Mouse (Mus musculus) neural tube, embryonic 11.5 days (tissue): ENCODE measurements around the gene Hspb9. TPM values are rescaled to one million over a fixed set of nuclear protein-coding genes. Genes with fewer than 3 reads are reported as not detected.

Experiments used
- ATAC-seq: fragments of 200-750 bp; cut with Nextera tagmentation; 2 replicates; pipeline ENCODE4 v1.8.0; 2017; ENCODE audit warnings: moderate number of reproducible peaks, mild to moderate bottlenecking, moderate TSS enrichment, moderate library complexity; ENCODE audit not compliant: insufficient read depth, low FRiP score, low TSS enrichment
- DNase-seq: peaks from one replicate; pipeline ENCODE4 v3.0.0-alpha.2; 2015; ENCODE audit warnings: low spot score
- H3K27ac ChIP-seq: fragments of 300-500 bp; sonication (generic); 2 replicates; pipeline ENCODE4 v1.5.1; 2014; ENCODE audit warnings: low read depth, mild to moderate bottlenecking, low read length
- H3K27me3 ChIP-seq: fragments of 300-500 bp; sonication (generic); 2 replicates; pipeline ENCODE4 v1.6.1; 2014; ENCODE audit warnings: mild to moderate bottlenecking, low read length, mixed read lengths; ENCODE audit not compliant: control insufficient read depth, insufficient read depth
- H3K36me3 ChIP-seq: fragments of 300-500 bp; sonication (generic); 2 replicates; pipeline ENCODE4 v1.6.1; 2014; ENCODE audit warnings: mild to moderate bottlenecking, low read length, moderate library complexity, mixed read lengths; ENCODE audit not compliant: control insufficient read depth, insufficient read depth
- H3K4me1 ChIP-seq: fragments of 300-500 bp; sonication (generic); 2 replicates; pipeline ENCODE4 v1.6.1; 2014; ENCODE audit warnings: low read length, mixed read lengths; ENCODE audit not compliant: control insufficient read depth, insufficient read depth
- H3K4me2 ChIP-seq: fragments of 300-500 bp; sonication (generic); 2 replicates; pipeline ENCODE4 v1.6.1; 2014; ENCODE audit warnings: low read depth, mild to moderate bottlenecking, moderate library complexity
- H3K4me3 ChIP-seq: fragments of 300-500 bp; sonication (generic); 2 replicates; pipeline ENCODE4 v1.5.1; 2014; ENCODE audit warnings: low read depth, low read length
- H3K9ac ChIP-seq: fragments of 300-500 bp; sonication (generic); 2 replicates; pipeline ENCODE4 v1.6.1; 2014; ENCODE audit warnings: mild to moderate bottlenecking, low read length
- H3K9me3 ChIP-seq: fragments of 300-500 bp; sonication (generic); 2 replicates; pipeline ENCODE4 v1.6.1; 2016; ENCODE audit warnings: low read length; ENCODE audit not compliant: control insufficient read depth
- WGBS: fragments of 180-500 bp; shearing (Covaris S2); extraction: QIAGEN DNeasy Blood & Tissue Kit; methylation state at CpG from one replicate; pipeline ENCODE4 v1.1.7; 2014; 5-methylcytosine and 5-hydroxymethylcytosine counted together
- polyA plus RNA-seq: library from polyadenylated mRNA; unstranded; fragments of >200 nt; fragmentation: Nextera tagmentation; extraction: Ambion mirVana; gene quantifications from 2 replicates; pipeline ENCODE4 v1.2.1, GENCODE M21; 2014

The Hspb9 gene
- polyA plus RNA-seq: not detected in 2 replicates

DNA sequence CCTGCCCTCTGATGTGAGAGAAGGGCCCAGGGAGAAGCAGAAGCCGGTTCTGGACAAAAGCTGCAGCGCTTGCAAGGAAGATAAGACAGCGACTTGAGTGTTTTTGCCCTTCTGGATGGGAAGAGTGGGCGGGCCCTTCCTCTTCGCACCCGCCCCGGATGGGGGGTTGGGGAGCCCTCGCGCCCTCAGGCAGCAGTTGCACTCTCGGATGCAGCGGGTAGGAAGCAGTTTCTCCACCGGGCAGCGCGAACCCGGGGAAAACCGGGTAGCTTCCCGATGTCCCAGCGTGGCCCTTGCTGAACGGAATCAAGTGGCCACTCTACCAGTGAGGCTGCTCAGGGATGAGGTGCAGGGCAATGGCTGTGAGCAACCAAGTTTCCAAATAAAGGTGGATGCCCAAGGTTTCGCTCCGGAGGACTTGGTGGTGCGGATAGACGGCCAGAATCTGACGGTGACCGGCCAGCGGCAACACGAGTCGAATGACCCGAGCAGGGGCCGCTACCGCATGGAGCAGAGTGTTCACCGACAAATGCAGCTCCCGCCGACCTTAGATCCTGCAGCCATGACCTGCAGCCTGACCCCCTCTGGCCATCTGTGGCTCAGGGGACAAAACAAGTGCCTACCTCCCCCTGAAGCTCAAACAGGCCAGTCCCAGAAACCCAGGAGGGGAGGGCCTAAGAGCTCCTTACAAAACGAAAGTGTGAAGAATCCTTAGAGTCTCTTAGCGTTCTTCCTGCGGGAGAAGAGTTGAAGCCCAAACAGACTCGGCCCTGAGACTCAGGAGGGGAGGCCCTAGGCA, at the start of gene Hspb9:
Gene Hspb9, plus strand, starts transcription at position 116 of the 799 bp plus-strand sequence.
- no peak for ATAC-seq
- Histone ChIP-seq H3K4me1 (peaks cover 18% of the 10 kb centered on the region), H3K4me2 (peak within 1 kb of the TSS; percentile 39), H3K27ac (peak within 1 kb of the TSS; percentile 34; the same call in 1 of the 2 replicates), H3K27me3 (no peaks in the 10 kb centered on the region), H3K4me3 (peak within 1 kb of the TSS; percentile 12; the same call in 1 of the 2 replicates), H3K36me3 (peaks cover 6% of the 10 kb centered on the region), H3K9me3 (no peaks in the 10 kb centered on the region), H3K9ac (peak within 1 kb of the TSS; percentile 41)
- DNase-seq: peak; percentile 66
- WGBS: 5% methylated on average over 38 of the region's 38 CpGs

DNA sequence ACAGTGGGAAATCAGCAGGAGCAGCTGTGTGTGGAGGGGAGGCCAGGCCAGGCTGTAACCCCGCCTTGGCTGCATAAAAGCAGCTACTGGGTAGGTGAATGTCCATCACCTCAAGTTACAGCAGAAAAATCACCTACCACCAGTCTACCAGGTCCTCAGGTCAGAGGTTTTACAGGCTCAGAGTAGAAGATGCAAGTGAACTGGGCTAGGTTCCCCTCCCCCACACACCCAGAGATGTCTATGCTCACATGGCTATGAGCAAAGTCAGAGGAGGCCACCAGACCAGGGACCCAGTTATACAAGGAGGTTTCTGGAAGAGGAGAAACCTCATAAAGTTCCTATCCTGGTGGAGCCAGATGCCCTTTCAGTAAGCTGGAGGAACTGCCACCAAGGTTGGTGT, 42.6 kb upstream of the Hspb9 start:
- no peak for DNase-seq
- Histone ChIP-seq H3K27me3 (peaks cover 10% of the 10 kb centered on the region; the same call in 1 of the 2 replicates), H3K9ac (no peak overlapping the region), H3K9me3 (no peaks in the 10 kb centered on the region), H3K4me1 (peaks cover 6% of the 10 kb centered on the region; the same call in 1 of the 2 replicates), H3K36me3 (no peaks in the 10 kb centered on the region), H3K4me3 (no peak overlapping the region), H3K27ac (no peak overlapping the region), H3K4me2 (no peak overlapping the region)
- no peak for ATAC-seq
- WGBS: 82% methylated on average over 1 of the region's 1 CpGs

DNA sequence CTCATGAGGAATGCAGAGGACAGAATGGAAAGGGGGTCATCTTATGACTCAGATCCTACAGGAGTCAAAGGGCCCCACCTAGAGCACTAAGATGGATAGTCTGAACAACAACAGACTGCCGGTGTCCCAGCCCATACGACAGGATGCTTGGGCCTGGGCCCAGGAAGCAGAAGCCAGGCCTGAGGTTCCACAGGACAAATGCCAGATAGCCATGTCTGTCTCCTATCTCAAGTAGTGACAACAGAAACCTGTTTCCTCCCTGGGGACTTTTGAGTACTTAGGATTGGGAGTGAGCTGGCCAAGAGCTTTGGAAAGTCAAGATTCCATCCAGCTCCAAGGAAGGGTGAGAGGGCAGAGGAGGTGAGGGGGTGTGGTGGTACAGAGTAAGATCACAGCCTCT, 41.7 kb upstream of the Hspb9 start:
- H3K27me3 ChIP-seq: peaks cover 10% of the 10 kb centered on the region; the same call in 1 of the 2 replicates
- ATAC-seq: no peak
- H3K36me3 ChIP-seq: no peaks in the 10 kb centered on the region
- H3K9ac ChIP-seq: no peak overlapping the region
- no peak for DNase-seq
- no peak overlapping the region for H3K27ac ChIP-seq
- peaks cover 6% of the 10 kb centered on the region; the same call in 1 of the 2 replicates for H3K4me1 ChIP-seq
- 77% methylated on average over 2 of the region's 2 CpGs for WGBS
- H3K4me2 ChIP-seq: no peak overlapping the region
- no peaks in the 10 kb centered on the region for H3K9me3 ChIP-seq
- no peak overlapping the region for H3K4me3 ChIP-seq

DNA sequence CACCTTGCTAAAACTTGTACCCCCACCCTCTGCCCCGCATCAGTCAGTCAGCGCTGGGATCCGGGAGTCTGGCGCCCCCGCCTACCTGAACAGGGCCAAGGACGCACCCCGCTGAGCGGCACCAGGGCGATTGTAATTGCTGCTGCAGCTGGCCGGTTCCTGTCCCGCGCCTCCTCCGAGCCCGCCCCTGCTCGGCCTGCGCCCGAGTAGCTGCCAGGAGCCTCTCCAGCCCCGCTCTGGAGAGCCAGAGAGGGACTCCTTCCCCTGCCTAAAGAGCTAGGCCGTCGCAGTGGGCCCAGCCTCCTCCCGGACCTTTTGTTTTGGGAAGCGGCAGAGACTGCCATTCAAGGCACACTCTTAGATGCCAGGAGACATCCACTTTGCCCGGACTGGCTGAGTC, 40.5 kb upstream of the Hspb9 start:
- Histone ChIP-seq H3K4me3 (no peak overlapping the region), H3K27ac (no peak overlapping the region)
- no peak for ATAC-seq

DNA sequence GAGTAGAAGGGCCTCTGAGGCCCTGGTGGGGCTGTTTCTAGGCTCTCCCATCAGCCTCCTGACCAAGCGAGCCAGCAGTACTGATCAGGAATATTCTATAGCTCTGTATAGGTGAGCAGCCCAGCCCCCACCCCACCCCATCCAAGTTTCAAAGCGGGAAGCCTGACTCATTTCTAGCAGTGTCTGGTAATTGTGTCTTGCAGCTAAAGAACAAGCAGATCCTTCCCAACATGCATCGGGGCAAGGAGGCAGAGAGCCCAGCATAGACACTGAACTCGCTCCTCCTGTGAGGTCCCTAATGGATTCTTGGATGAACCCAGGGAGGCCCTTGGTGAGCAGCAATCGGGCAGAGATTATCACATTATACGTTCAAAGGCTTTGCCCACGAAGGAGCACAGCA, 35.8 kb upstream of the Hspb9 start:
- no peak for ATAC-seq
- Histone ChIP-seq H3K4me1 (peaks cover 5% of the 10 kb centered on the region; the same call in 1 of the 2 replicates), H3K36me3 (no peaks in the 10 kb centered on the region), H3K27me3 (peaks cover 10% of the 10 kb centered on the region; the same call in 1 of the 2 replicates), H3K9ac (no peak overlapping the region), H3K9me3 (no peaks in the 10 kb centered on the region), H3K4me3 (no peak overlapping the region), H3K4me2 (no peak overlapping the region), H3K27ac (no peak overlapping the region)
- DNase-seq: no peak
- WGBS: 66% methylated on average over 7 of the region's 7 CpGs

More for the DNA sequence above, 40.5 kb upstream of the Hspb9 start:
- Histone ChIP-seq H3K9me3 (no peaks in the 10 kb centered on the region), H3K36me3 (no peaks in the 10 kb centered on the region), H3K4me2 (peak overlapping the region; percentile 31), H3K9ac (peak overlapping the region; percentile 54), H3K27me3 (peaks cover 10% of the 10 kb centered on the region; the same call in 1 of the 2 replicates), H3K4me1 (peaks cover 6% of the 10 kb centered on the region; the same call in 1 of the 2 replicates)
- WGBS: 3% methylated on average over 22 of the region's 23 CpGs
- peak; percentile 24 for DNase-seq

DNA sequence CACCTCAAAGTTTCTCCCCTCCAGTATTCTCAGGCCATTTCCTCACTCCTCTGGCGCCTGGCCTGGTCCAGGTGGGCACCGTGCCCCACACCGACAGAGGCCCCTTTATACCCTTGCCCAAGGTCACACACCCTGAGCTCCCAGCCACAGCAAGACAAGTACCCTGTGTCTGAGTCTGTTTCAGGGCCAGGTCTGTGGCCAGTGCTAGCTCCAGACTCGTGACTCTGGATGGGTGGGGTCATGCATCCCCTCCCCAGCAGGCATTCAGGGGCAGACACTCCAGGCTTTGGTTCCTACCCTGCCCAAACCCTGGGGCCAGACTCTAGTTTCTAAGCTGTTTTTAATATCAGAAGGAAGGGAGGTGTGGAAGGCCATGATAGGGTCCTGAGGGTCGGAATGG, 31.8 kb upstream of the Hspb9 start:
- no peaks in the 10 kb centered on the region for H3K27me3 ChIP-seq
- no peaks in the 10 kb centered on the region for H3K9me3 ChIP-seq
- H3K9ac ChIP-seq: no peak overlapping the region
- no peaks in the 10 kb centered on the region for H3K4me1 ChIP-seq
- H3K4me3 ChIP-seq: no peak overlapping the region
- H3K36me3 ChIP-seq: no peaks in the 10 kb centered on the region
- DNase-seq (no peak), ATAC-seq (no peak)
- WGBS: 83% methylated on average over 5 of the region's 5 CpGs
- H3K4me2 ChIP-seq: no peak overlapping the region
- H3K27ac ChIP-seq: no peak overlapping the region

DNA sequence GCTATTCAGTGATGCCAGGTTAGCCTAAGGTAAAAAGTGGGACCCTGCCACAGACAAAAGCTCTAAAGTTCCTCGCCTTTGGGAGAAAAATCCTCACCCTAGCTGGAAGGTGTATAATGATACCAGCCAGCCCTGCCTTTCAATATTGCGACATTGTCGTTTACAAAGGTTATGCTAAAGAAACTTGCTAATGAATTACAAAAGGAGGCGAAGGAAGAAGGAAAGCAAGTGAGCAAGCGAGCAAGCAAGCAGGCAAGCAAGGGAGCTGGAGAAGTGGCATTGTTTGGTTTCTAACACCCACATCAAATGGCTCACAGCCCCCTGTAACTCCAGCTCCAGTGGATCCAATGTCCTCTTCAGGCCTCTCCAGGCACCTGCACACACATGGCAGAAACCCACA, 31.1 kb upstream of the Hspb9 start:
- H3K36me3 ChIP-seq: no peaks in the 10 kb centered on the region
- H3K4me3 ChIP-seq: no peak overlapping the region
- no peak for DNase-seq
- no peak overlapping the region for H3K9ac ChIP-seq
- no peak overlapping the region for H3K27ac ChIP-seq
- WGBS: 58% methylated on average over 5 of the region's 5 CpGs
- no peaks in the 10 kb centered on the region for H3K4me1 ChIP-seq
- no peak overlapping the region for H3K4me2 ChIP-seq
- H3K27me3 ChIP-seq: no peaks in the 10 kb centered on the region
- ATAC-seq: no peak
- no peaks in the 10 kb centered on the region for H3K9me3 ChIP-seq

DNA sequence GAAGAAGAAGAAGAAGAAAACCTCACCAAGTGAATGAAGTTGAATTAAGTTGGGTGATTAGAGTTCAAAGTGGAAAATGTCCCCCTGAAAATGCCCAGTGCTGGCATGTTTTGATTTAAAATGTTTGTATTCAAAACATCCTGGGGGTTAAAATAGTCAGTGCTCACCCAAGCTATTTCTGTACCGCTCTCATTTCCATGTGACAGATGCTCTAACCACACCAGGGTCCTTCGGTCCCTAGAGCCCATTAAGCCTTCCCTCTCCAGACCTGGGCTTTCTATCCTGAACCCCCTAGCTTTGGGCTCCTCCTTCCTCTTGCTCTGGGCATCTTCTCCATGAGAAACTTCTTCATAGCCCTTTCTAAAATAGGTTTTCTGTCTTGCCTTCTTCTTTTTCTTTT, 29.6 kb upstream of the Hspb9 start:
- 80% methylated on average over 2 of the region's 2 CpGs for WGBS
- Histone ChIP-seq H3K4me1 (no peaks in the 10 kb centered on the region), H3K9me3 (no peaks in the 10 kb centered on the region), H3K4me2 (no peak overlapping the region), H3K27ac (no peak overlapping the region), H3K27me3 (no peaks in the 10 kb centered on the region), H3K4me3 (no peak overlapping the region), H3K9ac (no peak overlapping the region), H3K36me3 (no peaks in the 10 kb centered on the region)
- ATAC-seq (no peak), DNase-seq (no peak)

DNA sequence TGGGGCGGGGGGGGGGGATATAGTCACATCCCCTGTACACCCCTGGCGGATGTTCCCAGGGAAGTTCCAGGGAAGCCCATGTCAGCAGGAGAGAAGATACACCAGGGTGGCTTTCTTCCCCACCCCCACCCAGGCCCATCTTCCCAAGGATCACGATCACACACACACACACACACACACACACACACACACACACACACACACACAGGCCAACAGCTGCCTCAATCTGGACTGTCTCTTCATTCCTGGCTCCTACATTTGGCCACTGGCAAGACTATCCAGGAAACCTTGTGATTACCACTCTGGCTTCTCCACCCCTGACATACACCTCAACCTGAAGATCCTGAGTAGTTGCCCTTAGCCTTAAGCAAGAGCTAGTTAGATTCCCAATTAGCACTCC, 28.3 kb upstream of the Hspb9 start:
- no peak for DNase-seq
- Histone ChIP-seq H3K36me3 (no peaks in the 10 kb centered on the region), H3K4me2 (no peak overlapping the region), H3K9ac (no peak overlapping the region), H3K27ac (no peak overlapping the region), H3K4me1 (no peaks in the 10 kb centered on the region), H3K27me3 (0 out of 2 replicates have a peak, but pooled peaks cover 3% of the 10 kb centered on the region), H3K4me3 (no peak overlapping the region), H3K9me3 (no peaks in the 10 kb centered on the region)
- ATAC-seq: no peak
- WGBS: 89% methylated on average over 2 of the region's 3 CpGs
